Mouse (Mus musculus): Measurements from ENCODE around the gene Polg. TPM values are rescaled to one million over a fixed set of nuclear protein-coding genes. Genes with fewer than 3 reads are reported as not detected.

The Polg gene
- total and polyA plus RNA-seq, 2 experiments, result 28.9 to 31.9 TPM

DNA sequence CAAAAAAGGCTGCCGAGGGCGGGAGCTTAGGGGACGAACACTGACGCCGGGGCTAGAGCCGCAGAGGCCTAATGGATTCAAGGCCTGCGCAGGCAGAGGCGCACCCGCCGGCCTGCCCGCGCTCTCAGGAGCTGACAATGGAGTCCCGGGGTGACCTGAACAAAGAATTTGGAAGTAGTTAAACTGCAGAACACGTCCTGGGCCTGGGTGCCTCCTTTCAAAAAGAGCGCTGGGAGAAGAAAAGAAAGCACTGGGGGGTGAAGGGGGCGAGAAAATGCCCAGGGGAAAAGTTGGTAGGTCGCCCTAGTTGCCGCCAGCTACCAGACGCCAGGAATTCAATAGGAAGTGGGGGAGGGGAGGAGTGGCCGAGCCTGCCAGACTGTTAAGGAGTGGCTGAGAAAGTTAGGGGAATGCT lies 31.5 kb upstream of the Polg start:
- Histone ChIP-seq H3K9ac (ENCODE audit: low read depth, low read length) (no peak overlapping the region), H3K27ac (replicated peaks; ENCODE audit: insufficient read depth, low read depth, low read length) (no peak overlapping the region), H3K4me1 (ENCODE audit: control insufficient read depth, insufficient read depth, low read length) (no peaks in the 10 kb centered on the region), H3K4me3 (ENCODE audit: insufficient read depth, low read depth, low read length) (no peak overlapping the region), H3K27me3 (ENCODE audit: control insufficient read depth, insufficient read depth, low read length) (peaks cover 14% of the 10 kb centered on the region; the same call in 1 of the 2 replicates), H3K36me3 (ENCODE audit: control insufficient read depth, insufficient read depth, low read length) (no peaks in the 10 kb centered on the region), H3K79me2 (ENCODE audit: control insufficient read depth, insufficient read depth, low read length) (no peaks in the 10 kb centered on the region)
- WGBS, result 14% methylated on average over 20 of the region's 20 CpGs
- TF ChIP-seq CTCF (IDR thresholded peaks at IDR 0.05; ENCODE audit: low read depth, low read length) (no peak), POLR2A (IDR thresholded peaks at IDR 0.05; ENCODE audit: extremely low read depth, insufficient read depth, low read length) (no peak)
- no peak for DNase-seq (ENCODE audit: extremely low read depth, low read depth, low spot score)

DNA sequence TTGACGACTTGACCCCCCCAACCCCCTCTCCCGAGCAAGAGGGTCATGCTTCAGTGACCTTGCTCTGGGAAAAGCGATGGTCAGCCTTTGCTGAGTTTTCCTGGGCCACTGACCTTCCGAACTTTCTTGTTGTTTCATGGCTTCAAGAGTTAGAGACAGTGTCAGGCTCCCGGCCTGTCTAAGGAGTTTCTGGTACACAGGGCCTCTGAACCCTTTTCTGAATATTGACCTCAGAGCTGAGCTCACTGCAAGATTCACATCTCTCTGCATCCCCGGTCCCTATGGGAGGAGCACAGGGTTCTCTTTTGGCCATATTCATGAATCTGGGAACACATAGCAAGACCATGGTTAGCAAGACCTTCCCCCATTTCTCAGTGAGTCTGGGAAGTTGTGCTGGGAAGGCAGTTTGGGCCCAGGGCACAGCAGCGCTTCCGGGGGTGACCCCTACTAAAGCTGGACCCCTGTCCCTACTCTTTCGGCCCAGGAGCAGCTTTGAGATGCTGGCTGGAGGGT lies 30.7 kb upstream of the Polg start:
- no peak overlapping the region for H3K4me3 ChIP-seq (ENCODE audit: insufficient read depth, low read depth, low read length)
- no peak for DNase-seq (ENCODE audit: extremely low read depth, low read depth, low spot score)
- H3K79me2 ChIP-seq (ENCODE audit: control insufficient read depth, insufficient read depth, low read length), result no peaks in the 10 kb centered on the region
- no peak overlapping the region for H3K27ac ChIP-seq (replicated peaks; ENCODE audit: insufficient read depth, low read depth, low read length)
- no peaks in the 10 kb centered on the region for H3K36me3 ChIP-seq (ENCODE audit: control insufficient read depth, insufficient read depth, low read length)
- H3K27me3 ChIP-seq (ENCODE audit: control insufficient read depth, insufficient read depth, low read length), result peaks cover 14% of the 10 kb centered on the region; the same call in 1 of the 2 replicates
- 22% methylated on average over 9 of the region's 9 CpGs for whole genome bisulfite sequencing
- no peaks in the 10 kb centered on the region for H3K4me1 ChIP-seq (ENCODE audit: control insufficient read depth, insufficient read depth, low read length)
- TF ChIP-seq CTCF (IDR thresholded peaks at IDR 0.05; ENCODE audit: low read depth, low read length), result no peak
- no peak for TF ChIP-seq POLR2A (IDR thresholded peaks at IDR 0.05; ENCODE audit: extremely low read depth, insufficient read depth, low read length)
- H3K9ac ChIP-seq (ENCODE audit: low read depth, low read length), result no peak overlapping the region

DNA sequence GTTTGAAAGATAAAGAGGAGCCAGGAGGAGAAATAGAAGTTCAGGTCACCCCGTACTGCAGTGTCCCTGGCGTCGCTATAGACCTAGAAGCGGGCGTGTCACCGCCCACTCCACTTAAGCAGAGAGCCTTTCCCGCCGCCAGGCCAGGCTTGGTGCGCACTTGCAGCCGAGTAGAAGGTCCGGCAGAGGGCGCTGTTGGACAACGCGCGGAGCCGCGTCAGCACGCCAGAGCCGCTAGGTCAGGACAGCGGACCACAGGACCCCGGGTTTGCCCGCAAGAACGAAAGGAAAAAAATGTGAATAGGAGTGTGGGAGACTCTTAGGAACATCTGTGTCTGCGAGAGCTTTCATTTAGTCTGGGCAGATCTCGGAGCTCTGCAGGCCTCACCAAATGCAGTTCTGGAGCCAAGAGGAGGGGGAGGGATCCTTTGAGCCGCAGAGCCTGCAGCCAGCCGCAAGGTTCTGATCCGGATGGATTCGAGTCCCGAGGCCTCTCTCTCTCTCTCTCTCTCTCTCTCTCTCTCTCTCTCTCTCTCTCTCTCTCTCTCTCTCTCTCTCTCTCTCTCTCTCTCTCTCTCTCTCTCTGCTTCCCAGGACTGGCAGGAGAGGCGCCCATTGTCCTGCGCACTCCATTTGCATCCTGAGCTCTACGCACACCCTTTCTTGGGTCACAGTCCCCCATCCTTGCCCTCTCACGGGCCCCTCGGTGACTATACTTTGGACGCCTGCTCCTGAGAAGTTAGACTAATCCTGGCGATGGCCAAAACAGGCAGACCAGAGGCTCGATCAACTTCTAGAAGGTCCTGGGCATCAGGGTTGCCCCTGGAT lies 30.0 kb upstream of the Polg start:
- Histone ChIP-seq H3K4me3 (ENCODE audit: insufficient read depth, low read depth, low read length) (peak overlapping the region; percentile 15), H3K36me3 (ENCODE audit: control insufficient read depth, insufficient read depth, low read length) (no peaks in the 10 kb centered on the region), H3K9ac (ENCODE audit: low read depth, low read length) (no peak overlapping the region), H3K27ac (replicated peaks; ENCODE audit: insufficient read depth, low read depth, low read length) (no peak overlapping the region), H3K79me2 (ENCODE audit: control insufficient read depth, insufficient read depth, low read length) (no peaks in the 10 kb centered on the region), H3K4me1 (ENCODE audit: control insufficient read depth, insufficient read depth, low read length) (no peaks in the 10 kb centered on the region), H3K27me3 (ENCODE audit: control insufficient read depth, insufficient read depth, low read length) (peaks cover 11% of the 10 kb centered on the region; the same call in 1 of the 2 replicates)
- 7% methylated on average over 38 of the region's 38 CpGs for WGBS
- TF ChIP-seq CTCF (IDR thresholded peaks at IDR 0.05; ENCODE audit: low read depth, low read length) (peak; percentile 98), POLR2A (IDR thresholded peaks at IDR 0.05; ENCODE audit: extremely low read depth, insufficient read depth, low read length) (no peak)
- peak; percentile 40 for DNase-seq (ENCODE audit: extremely low read depth, low read depth, low spot score)

DNA sequence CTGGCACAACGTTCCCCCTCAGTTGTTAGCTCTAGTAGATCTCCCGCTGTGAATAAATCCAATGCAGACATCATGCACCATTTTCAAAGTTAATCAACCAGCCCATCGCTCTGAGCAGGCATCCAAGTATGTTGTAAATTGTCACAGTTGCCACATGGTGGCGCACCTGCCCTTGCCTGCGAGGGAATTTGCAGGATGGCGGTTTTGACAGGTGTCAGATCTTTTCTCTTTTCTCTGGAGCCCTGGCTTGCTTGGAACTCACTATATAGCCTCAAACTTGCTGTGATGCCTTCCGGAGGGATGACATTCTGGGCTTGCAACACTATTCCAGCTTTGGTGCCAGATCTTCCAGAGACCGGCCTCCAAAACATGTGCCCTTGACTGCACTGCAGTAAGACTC lies 27.8 kb upstream of the Polg start:
- 10% methylated on average over 8 of the region's 8 CpGs for WGBS
- H3K36me3 ChIP-seq (ENCODE audit: control insufficient read depth, insufficient read depth, low read length), result no peaks in the 10 kb centered on the region
- no peak overlapping the region for H3K27ac ChIP-seq (replicated peaks; ENCODE audit: insufficient read depth, low read depth, low read length)
- no peak overlapping the region for H3K9ac ChIP-seq (ENCODE audit: low read depth, low read length)
- H3K27me3 ChIP-seq (ENCODE audit: control insufficient read depth, insufficient read depth, low read length), result peaks cover 7% of the 10 kb centered on the region; the same call in 1 of the 2 replicates
- no peaks in the 10 kb centered on the region for H3K79me2 ChIP-seq (ENCODE audit: control insufficient read depth, insufficient read depth, low read length)
- DNase-seq (ENCODE audit: extremely low read depth, low read depth, low spot score), result peak; percentile 28
- no peak overlapping the region for H3K4me3 ChIP-seq (ENCODE audit: insufficient read depth, low read depth, low read length)
- TF ChIP-seq POLR2A (IDR thresholded peaks at IDR 0.05; ENCODE audit: extremely low read depth, insufficient read depth, low read length) (no peak), CTCF (IDR thresholded peaks at IDR 0.05; ENCODE audit: low read depth, low read length) (peak; percentile 89)
- no peaks in the 10 kb centered on the region for H3K4me1 ChIP-seq (ENCODE audit: control insufficient read depth, insufficient read depth, low read length)

DNA sequence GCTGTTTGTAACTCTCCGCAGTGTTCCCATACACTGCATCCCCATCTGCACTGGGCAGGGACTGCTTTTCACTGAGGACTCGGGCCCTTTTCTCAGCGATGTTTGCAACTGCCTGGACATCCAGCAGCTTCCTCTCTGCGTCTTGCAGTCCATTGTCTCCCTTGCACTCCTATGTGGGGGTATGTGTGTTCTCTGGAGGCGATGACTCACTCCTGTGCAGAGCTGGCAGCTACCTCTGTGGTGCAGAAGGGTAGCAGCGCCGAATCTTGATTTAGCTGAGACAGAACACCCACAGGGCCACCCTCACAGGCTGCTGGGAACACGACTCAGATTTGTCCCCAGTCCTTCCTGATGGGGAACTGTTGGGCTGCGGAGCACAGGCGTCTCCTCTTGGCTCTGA lies 20.4 kb upstream of the Polg start:
- H3K27me3 ChIP-seq (ENCODE audit: control insufficient read depth, insufficient read depth, low read length), result no peaks in the 10 kb centered on the region
- H3K27ac ChIP-seq (replicated peaks; ENCODE audit: insufficient read depth, low read depth, low read length), result no peak overlapping the region
- TF ChIP-seq POLR2A (IDR thresholded peaks at IDR 0.05; ENCODE audit: extremely low read depth, insufficient read depth, low read length) (no peak), CTCF (IDR thresholded peaks at IDR 0.05; ENCODE audit: low read depth, low read length) (no peak)
- no peak overlapping the region for H3K4me3 ChIP-seq (ENCODE audit: insufficient read depth, low read depth, low read length)
- WGBS, result 52% methylated on average over 10 of the region's 10 CpGs
- no peaks in the 10 kb centered on the region for H3K79me2 ChIP-seq (ENCODE audit: control insufficient read depth, insufficient read depth, low read length)
- no peaks in the 10 kb centered on the region for H3K36me3 ChIP-seq (ENCODE audit: control insufficient read depth, insufficient read depth, low read length)
- no peak overlapping the region for H3K9ac ChIP-seq (ENCODE audit: low read depth, low read length)
- H3K4me1 ChIP-seq (ENCODE audit: control insufficient read depth, insufficient read depth, low read length), result no peaks in the 10 kb centered on the region
- no peak for DNase-seq (ENCODE audit: extremely low read depth, low read depth, low spot score)
